8 mouse cellular contexts compared by ENCODE assay signal in genomic region chr10:7726501-7726812, GRCm38 (mm10). TPM values are rescaled to one million over a fixed set of nuclear protein-coding genes. Genes with fewer than 3 reads are reported as not detected.
A peak's percentile ranks its signal among the peaks of the same experiment; 100 is the strongest.
DNase-seq lines count a peak whose midpoint lies in the region; ATAC-seq and TF ChIP-seq lines count a peak whose summit lies in the region.

No protein-coding gene starts in this region.

- DNase-seq in heart, adult 8-10 months (ENCODE audit: low spot score): no peak
- no peak for DNase-seq in G1E (ENCODE audit: low spot score)
- DNase-seq in forebrain, postnatal 0 days: no peak
- peak; percentile 14 for DNase-seq in midbrain, embryonic 10.5 days (ENCODE audit: low spot score)
- no peak for DNase-seq in natural killer cell, adult 2 months (ENCODE audit: low spot score in 2 of 2)
- no peak for DNase-seq in cerebellum, adult 11 months
- no peak for DNase-seq in urinary bladder, postnatal 36 days (ENCODE audit: low spot score in 2 of 2)

- TF ChIP-seq CTCF in G1E (IDR thresholded peaks at IDR 0.05; ENCODE audit: low read depth, low read length): no peak
- no peak for TF ChIP-seq CTCF in forebrain, postnatal 0 days (IDR thresholded peaks at IDR 0.05; ENCODE audit: low read depth)

- WGBS in heart, embryonic 13.5 days: 0% methylated on average over 8 of the region's 8 CpGs
- 1% methylated on average over 8 of the region's 8 CpGs for WGBS in forebrain, postnatal 0 days
- under 1% methylated on average over 8 of the region's 8 CpGs for WGBS in midbrain, embryonic 10.5 days

- peak overlapping the region; percentile 94 for H3K4me2 ChIP-seq in heart, embryonic 13.5 days
- H3K4me2 ChIP-seq in forebrain, postnatal 0 days (ENCODE audit: low read depth): peak overlapping the region; percentile 90

- peak overlapping the region; percentile 75 for H3K4me3 ChIP-seq in heart, embryonic 13.5 days
- peak overlapping the region; percentile 81 for H3K4me3 ChIP-seq in G1E (ENCODE audit: low read depth, low read length)
- H3K4me3 ChIP-seq in forebrain, postnatal 0 days (ENCODE audit: low read depth, low read length): peak overlapping the region; percentile 98
- H3K4me3 ChIP-seq in midbrain, embryonic 10.5 days: peak overlapping the region; percentile 88

- peak overlapping the region; percentile 91 for H3K9ac ChIP-seq in heart, embryonic 13.5 days
- H3K9ac ChIP-seq in forebrain, postnatal 0 days: peak overlapping the region; percentile 63

- no peaks in the 10 kb centered on the region for H3K27me3 ChIP-seq in heart, embryonic 13.5 days (replicated peaks)
- H3K27me3 ChIP-seq in G1E (ENCODE audit: insufficient read depth, low read length): peaks cover 5% of the 10 kb centered on the region
- H3K27me3 ChIP-seq in forebrain, postnatal 0 days (ENCODE audit: insufficient read depth, low read length): no peaks in the 10 kb centered on the region
- H3K27me3 ChIP-seq in midbrain, embryonic 10.5 days (ENCODE audit: low read depth, poor library complexity, severe bottlenecking): no peaks in the 10 kb centered on the region

- H3K36me3 ChIP-seq in heart, embryonic 13.5 days: no peaks in the 10 kb centered on the region
- H3K36me3 ChIP-seq in G1E (replicated peaks): peaks cover 24% of the 10 kb centered on the region
- no peaks in the 10 kb centered on the region for H3K36me3 ChIP-seq in forebrain, postnatal 0 days (ENCODE audit: insufficient read depth)
- no peaks in the 10 kb centered on the region for H3K36me3 ChIP-seq in midbrain, embryonic 10.5 days

- ATAC-seq in heart, embryonic 13.5 days (ENCODE audit: extremely low read depth, insufficient number of reproducible peaks, low FRiP score, low TSS enrichment): no peak
- no peak for ATAC-seq in G1E (ENCODE audit: extremely low read depth, insufficient number of reproducible peaks, low FRiP score, poor library complexity, severe bottlenecking)
- no peak for ATAC-seq in forebrain, postnatal 0 days

- H3K27ac ChIP-seq in heart, embryonic 13.5 days (replicated peaks): peak overlapping the region; percentile 71; the same call in 1 of the 2 replicates
- peak overlapping the region; percentile 67; the same call in 1 of the 2 replicates for H3K27ac ChIP-seq in forebrain, postnatal 0 days (ENCODE audit: low read depth, low read length)
- H3K27ac ChIP-seq in midbrain, embryonic 10.5 days (replicated peaks): peak overlapping the region; percentile 89

- peaks cover 17% of the 10 kb centered on the region for H3K4me1 ChIP-seq in heart, embryonic 13.5 days
- peaks cover 17% of the 10 kb centered on the region for H3K4me1 ChIP-seq in G1E (ENCODE audit: insufficient read depth, low read depth, low read length)
- no peaks in the 10 kb centered on the region for H3K4me1 ChIP-seq in forebrain, postnatal 0 days (ENCODE audit: insufficient read depth)
- peaks cover 17% of the 10 kb centered on the region for H3K4me1 ChIP-seq in midbrain, embryonic 10.5 days

- H3K9me3 ChIP-seq in heart, embryonic 13.5 days: no peaks in the 10 kb centered on the region
- H3K9me3 ChIP-seq in G1E (replicated peaks): no peaks in the 10 kb centered on the region
- H3K9me3 ChIP-seq in forebrain, postnatal 0 days (ENCODE audit: low read length): no peaks in the 10 kb centered on the region
- H3K9me3 ChIP-seq in midbrain, embryonic 10.5 days (replicated peaks): no peaks in the 10 kb centered on the region

RNA-seq across cellular contexts. Expression of gene Katna1, which starts 0.7 kb away (rescaled TPM):
- polyA plus RNA-seq in heart, embryonic 13.5 days (2015; fragmentation: Nextera tagmentation; extraction: Ambion mirVana): 30.8 and 32.2 TPM in 2 replicates
- 10 to 100 TPM; 10.1 to 14.0 (median 13.7) TPM for total RNA-seq in heart, adult 8-10 months (2022)
- 33.7 and 45.1 TPM in 2 replicates for total RNA-seq in G1E (2014; fragmentation: Nextera tagmentation)
- 55.6 and 57.0 TPM in 2 replicates for total RNA-seq in G1E (2017)
- polyA plus RNA-seq in G1E (2012): 1.6 and 2.7 TPM in 2 replicates
- 17.8 and 18.7 TPM in 2 replicates for total RNA-seq in forebrain, postnatal 0 days (2014; rRNA removed)
- polyA plus RNA-seq in forebrain, postnatal 0 days (2015; fragmentation: Nextera tagmentation; extraction: Ambion mirVana): 18.8 and 20.3 TPM in 2 replicates
- polyA plus RNA-seq in midbrain, embryonic 10.5 days (2016; fragmentation: Nextera tagmentation; extraction: Ambion mirVana): 66.9 and 68.4 TPM in 2 replicates

RNA-seq across cellular contexts. Expression of gene Lats1, which starts 45.4 kb away (rescaled TPM):
- 3.0 and 3.1 TPM in 2 replicates for polyA plus RNA-seq in heart, embryonic 13.5 days (2015; fragmentation: Nextera tagmentation; extraction: Ambion mirVana)
- 10 to 100 TPM; 10.5 to 12.1 (median 10.8) TPM for total RNA-seq in heart, adult 8-10 months (2022)
- total RNA-seq in G1E (2014; fragmentation: Nextera tagmentation) (38.0 and 41.9 TPM in 2 replicates), G1E (2017) (12.8 and 16.2 TPM in 2 replicates)
- polyA plus RNA-seq in G1E (2012): 4.6 and 4.9 TPM in 2 replicates
- total RNA-seq in forebrain, postnatal 0 days (2014; rRNA removed): 38.3 and 54.6 TPM in 2 replicates
- 5.0 and 7.4 TPM in 2 replicates for polyA plus RNA-seq in forebrain, postnatal 0 days (2015; fragmentation: Nextera tagmentation; extraction: Ambion mirVana)
- polyA plus RNA-seq in midbrain, embryonic 10.5 days (2016; fragmentation: Nextera tagmentation; extraction: Ambion mirVana): 8.4 and 10.5 TPM in 2 replicates

RNA-seq across cellular contexts. Expression of gene Pcmt1, which starts 45.5 kb away (rescaled TPM):
- polyA plus RNA-seq in heart, embryonic 13.5 days (2015; fragmentation: Nextera tagmentation; extraction: Ambion mirVana): 117 and 134 TPM in 2 replicates
- total RNA-seq in heart, adult 8-10 months (2022): 100 to 1,000 TPM in 1 of 4 experiments, 10 to 100 TPM in 3; 94.3 to 102 (median 98.0) TPM
- total RNA-seq in G1E (2014; fragmentation: Nextera tagmentation) (79.0 and 80.5 TPM in 2 replicates), G1E (2017) (109 and 117 TPM in 2 replicates)
- polyA plus RNA-seq in G1E (2012): 43.0 and 55.8 TPM in 2 replicates
- 90.0 and 92.3 TPM in 2 replicates for total RNA-seq in forebrain, postnatal 0 days (2014; rRNA removed)
- polyA plus RNA-seq in forebrain, postnatal 0 days (2015; fragmentation: Nextera tagmentation; extraction: Ambion mirVana): 165 and 178 TPM in 2 replicates
- polyA plus RNA-seq in midbrain, embryonic 10.5 days (2016; fragmentation: Nextera tagmentation; extraction: Ambion mirVana): 137 and 144 TPM in 2 replicates

RNA-seq across cellular contexts. Expression of gene Nup43, which starts 59.2 kb away (rescaled TPM):
- 36.6 and 41.3 TPM in 2 replicates for polyA plus RNA-seq in heart, embryonic 13.5 days (2015; fragmentation: Nextera tagmentation; extraction: Ambion mirVana)
- 1 to 10 TPM; 4.9 to 7.1 (median 6.0) TPM for total RNA-seq in heart, adult 8-10 months (2022)
- total RNA-seq in G1E (2014; fragmentation: Nextera tagmentation): 47.8 and 53.4 TPM in 2 replicates
- 37.9 and 40.5 TPM in 2 replicates for total RNA-seq in G1E (2017)
- 1.5 and 1.8 TPM in 2 replicates for polyA plus RNA-seq in G1E (2012)
- total RNA-seq in forebrain, postnatal 0 days (2014; rRNA removed): 10.5 and 15.2 TPM in 2 replicates
- 19.1 and 21.7 TPM in 2 replicates for polyA plus RNA-seq in forebrain, postnatal 0 days (2015; fragmentation: Nextera tagmentation; extraction: Ambion mirVana)
- polyA plus RNA-seq in midbrain, embryonic 10.5 days (2016; fragmentation: Nextera tagmentation; extraction: Ambion mirVana): 74.9 and 90.2 TPM in 2 replicates
